Mouse (Mus musculus) liver, postnatal 0 days (tissue): ENCODE results near the gene Acadm. TPM values are rescaled to one million over a fixed set of nuclear protein-coding genes. Genes with fewer than 3 reads are reported as not detected.

Experiments
- ATAC-seq: fragments of 200-750 bp; cut with Nextera tagmentation; 2 replicates; pipeline ENCODE4 v1.8.0; 2017; ENCODE audit warnings: mild to moderate bottlenecking, moderate library complexity
- DNase-seq: peaks from one replicate; pipeline ENCODE4 v3.0.0-alpha.2; 2016
- H3K27ac ChIP-seq: fragments of 300-500 bp; sonication (generic); 2 replicates; pipeline ENCODE4 v1.5.1; 2014; ENCODE audit warnings: antibody characterized with exemption, moderate library complexity, mild to moderate bottlenecking, low read depth
- H3K27me3 ChIP-seq: fragments of 300-500 bp; sonication (generic); 2 replicates; pipeline ENCODE4 v1.6.1; 2014; ENCODE audit warnings: low read length, control low read depth, mixed read lengths; ENCODE audit not compliant: insufficient read depth
- H3K36me3 ChIP-seq: fragments of 300-500 bp; sonication (generic); replicated peaks from 2 replicates; pipeline ENCODE4 v1.6.1; 2014; ENCODE audit warnings: mild to moderate bottlenecking, control low read depth, low read length, moderate library complexity, mixed read lengths; ENCODE audit not compliant: insufficient read depth
- H3K4me1 ChIP-seq: fragments of 300-500 bp; sonication (generic); 2 replicates; pipeline ENCODE4 v1.6.1; 2014; ENCODE audit warnings: antibody characterized with exemption, mild to moderate bottlenecking, control low read depth; ENCODE audit not compliant: insufficient read depth
- H3K4me2 ChIP-seq: fragments of 300-500 bp; sonication (generic); 2 replicates; pipeline ENCODE4 v1.6.1; 2014; ENCODE audit warnings: low read depth, mild to moderate bottlenecking, low read length, moderate library complexity, mixed read lengths
- H3K4me3 ChIP-seq: fragments of 300-500 bp; sonication (generic); 2 replicates; pipeline ENCODE4 v1.5.1; 2014; ENCODE audit warnings: low read depth, low read length
- H3K9ac ChIP-seq: fragments of 300-500 bp; sonication (generic); replicated peaks from 2 replicates; pipeline ENCODE4 v1.6.1; 2014; ENCODE audit warnings: mild to moderate bottlenecking, moderate library complexity
- H3K9me3 ChIP-seq: fragments of 300-500 bp; sonication (generic); 2 replicates; pipeline ENCODE4 v1.6.1; 2016; ENCODE audit warnings: mild to moderate bottlenecking, control low read depth, low read length, mixed read lengths
- CTCF ChIP-seq: sonication (generic); IDR thresholded peaks from 2 replicates; pipeline ENCODE4 v1.5.1; 2016; ENCODE audit warnings: antibody characterized with exemption, low read depth
- EP300 ChIP-seq: IDR thresholded peaks from 2 replicates; pipeline ENCODE4 v1.6.1; 2016; ENCODE audit warnings: antibody characterized with exemption, low read depth, mild to moderate bottlenecking
- whole genome bisulfite sequencing: fragments of 180-500 bp; shearing (Covaris S2); extraction: QIAGEN DNeasy Blood & Tissue Kit; methylation state at CpG from one replicate; pipeline ENCODE4 v1.1.7; 2014; ENCODE audit not compliant: insufficient replicate concordance; 5-methylcytosine and 5-hydroxymethylcytosine counted together
- polyA plus RNA-seq: library from polyadenylated mRNA; unstranded; fragments of >200 nt; fragmentation: Nextera tagmentation; extraction: Ambion mirVana; gene quantifications from 2 replicates; pipeline ENCODE4 v1.2.1, GENCODE M21; 2015

The Acadm gene
- polyA plus RNA-seq, 1 experiment from 2014 or later: 271 TPM

DNA sequence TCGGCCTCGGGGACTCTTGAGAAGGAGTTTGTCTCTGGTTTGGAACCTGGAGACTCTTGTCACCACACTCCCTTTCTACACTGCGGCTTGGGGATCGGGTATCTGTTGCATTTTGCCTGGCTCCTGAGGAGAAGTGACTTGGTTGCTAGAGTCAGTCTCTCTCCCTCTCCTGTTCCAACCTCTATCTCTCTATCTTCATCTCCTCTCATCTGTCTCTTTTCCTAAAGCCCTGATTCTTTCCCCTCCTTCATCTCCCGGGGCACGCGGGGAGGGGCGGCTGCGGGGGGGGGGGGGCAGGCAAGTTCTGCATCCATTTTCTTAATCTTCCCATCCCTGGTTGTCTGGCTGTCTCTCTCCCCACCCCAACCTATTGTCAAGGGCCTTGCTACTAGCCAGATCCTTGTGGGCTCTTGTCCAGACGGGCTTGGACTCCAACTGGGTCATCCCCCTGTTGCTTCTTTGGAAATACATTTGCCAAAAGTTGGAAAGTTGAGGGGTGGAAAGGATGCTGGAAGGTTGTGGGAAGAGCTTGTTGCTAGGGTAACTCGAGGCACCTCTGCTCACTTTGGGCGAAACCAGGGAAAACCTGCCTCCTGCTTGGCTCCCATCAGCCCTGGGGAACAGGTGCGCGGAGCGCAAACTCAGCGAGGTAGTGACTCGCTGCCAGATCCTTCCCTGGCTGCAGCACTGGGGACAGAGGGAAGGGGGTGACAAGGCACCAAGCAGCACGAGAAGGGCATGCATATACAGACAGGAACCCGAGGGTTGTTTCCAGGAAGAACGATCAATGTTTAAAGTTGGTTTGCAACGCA, 29.7 kb upstream of the Acadm start:
- WGBS: 10% methylated on average over 21 of the region's 21 CpGs
- Histone ChIP-seq H3K4me2 (peak overlapping the region; percentile 62; the same call in 1 of the 2 replicates), H3K9me3 (no peaks in the 10 kb centered on the region), H3K36me3 (no peaks in the 10 kb centered on the region), H3K27me3 (peaks cover 40% of the 10 kb centered on the region), H3K9ac (no peak overlapping the region), H3K4me1 (no peaks in the 10 kb centered on the region; the same call in 1 of the 2 replicates), H3K4me3 (peak overlapping the region; percentile 25; the same call in 1 of the 2 replicates), H3K27ac (no peak overlapping the region)
- no peak for TF ChIP-seq EP300
- DNase-seq (no peak), ATAC-seq (no peak)

DNA sequence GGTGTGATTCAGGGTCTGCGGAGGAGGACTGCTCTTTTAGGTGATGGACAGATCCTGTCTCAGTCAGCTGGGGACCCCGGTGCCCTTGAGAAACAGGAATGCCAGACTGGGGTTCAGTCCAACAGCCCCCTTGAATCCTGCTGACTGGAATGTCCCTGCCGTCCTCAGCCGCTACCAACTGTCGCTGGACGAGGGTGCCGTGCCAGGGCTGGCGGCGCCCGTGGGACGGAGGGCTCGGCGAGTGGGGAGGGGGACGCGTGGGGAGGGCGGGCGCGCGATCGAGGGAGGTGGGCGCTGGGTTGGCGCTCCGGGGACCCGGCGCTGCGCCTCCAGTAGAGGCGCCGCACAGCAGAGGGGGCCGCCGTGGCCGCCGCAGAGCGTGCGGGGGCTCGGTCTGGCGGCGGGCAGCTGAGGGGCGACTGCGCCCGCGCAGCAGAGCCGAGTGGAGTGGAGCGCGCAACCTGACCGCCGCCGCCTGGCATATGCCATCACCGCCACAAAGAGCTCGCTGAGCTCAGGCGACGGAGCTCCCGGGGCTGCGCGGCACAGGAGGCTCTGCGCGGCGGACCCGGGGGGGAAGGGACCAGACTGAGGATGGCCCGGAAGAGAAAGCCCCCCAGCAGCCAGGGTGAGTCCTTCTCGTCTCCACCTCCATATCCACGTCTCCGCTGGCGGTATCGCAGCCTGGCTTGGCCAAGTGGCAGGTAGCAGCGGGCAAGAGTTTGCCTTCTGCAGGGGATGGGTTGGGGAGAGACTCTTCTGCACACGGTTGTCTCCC, 28.9 kb upstream of the Acadm start, which contains the start of gene Slc44a5:
Gene Slc44a5, plus strand, starts transcription at position 266 of the 778 bp plus-strand sequence.
- 2% methylated on average over 59 of the region's 66 CpGs for WGBS
- no peaks in the 10 kb centered on the region; the same call in 1 of the 2 replicates for H3K4me1 ChIP-seq

DNA sequence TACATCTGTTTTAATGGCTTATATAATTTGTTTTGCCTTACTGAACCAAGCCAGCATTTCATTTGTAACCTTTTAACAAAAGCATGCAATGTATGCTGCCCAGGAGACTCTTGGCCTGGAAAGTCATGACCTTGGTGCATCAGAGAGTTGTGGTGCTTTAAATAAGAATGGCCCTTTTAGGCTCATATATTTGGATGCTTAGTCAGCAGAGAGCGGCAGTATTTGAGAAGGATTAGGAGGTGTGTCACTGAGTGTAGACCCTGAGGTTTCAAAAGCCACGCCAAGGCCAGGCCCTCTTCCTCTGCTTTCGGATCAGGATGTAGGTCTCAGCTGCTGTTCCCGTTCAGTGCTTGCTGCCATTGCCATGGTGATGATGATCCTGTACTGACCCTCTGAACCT, 25.0 kb upstream of the Acadm start:
- TF ChIP-seq EP300: no peak
- TF ChIP-seq CTCF: no peak
- Histone ChIP-seq H3K9me3 (no peaks in the 10 kb centered on the region), H3K27ac (no peak overlapping the region), H3K4me2 (no peak overlapping the region), H3K27me3 (peaks cover 22% of the 10 kb centered on the region), H3K4me1 (no peaks in the 10 kb centered on the region; the same call in 1 of the 2 replicates), H3K9ac (no peak overlapping the region), H3K4me3 (no peak overlapping the region), H3K36me3 (no peaks in the 10 kb centered on the region)
- WGBS: 80% methylated on average over 4 of the region's 4 CpGs
- ATAC-seq: no peak
- DNase-seq: no peak

More for the DNA sequence above, 28.9 kb upstream of the Acadm start, which contains the start of gene Slc44a5:
- Histone ChIP-seq H3K27ac (no peak within 1 kb of the TSS), H3K27me3 (peaks cover 40% of the 10 kb centered on the region), H3K4me2 (peak within 1 kb of the TSS; percentile 62), H3K36me3 (no peaks in the 10 kb centered on the region), H3K9me3 (no peaks in the 10 kb centered on the region), H3K4me3 (peak within 1 kb of the TSS; percentile 25; the same call in 1 of the 2 replicates), H3K9ac (no peak within 1 kb of the TSS)
- DNase-seq (no peak), ATAC-seq (no peak)
- TF ChIP-seq CTCF (no peak), EP300 (no peak)

DNA sequence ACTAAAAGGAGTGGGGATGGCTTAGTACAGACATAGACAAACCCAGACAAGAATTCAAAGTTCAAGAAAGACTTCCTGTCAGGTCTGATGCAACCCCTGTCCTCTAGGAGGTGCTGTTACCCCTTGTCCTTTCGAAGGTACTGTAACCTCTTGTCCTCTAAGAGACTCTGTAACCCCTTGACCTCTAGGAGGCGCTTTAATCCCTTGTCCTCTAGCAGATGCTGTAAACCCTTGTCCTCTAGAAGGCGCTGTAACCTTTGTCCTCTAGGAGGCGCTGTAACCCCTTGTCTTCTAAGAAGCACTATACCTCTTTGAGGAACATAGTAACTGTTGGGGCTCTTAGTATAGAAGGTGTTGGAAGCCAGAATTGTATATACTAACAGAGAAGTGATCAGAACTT, 24.1 kb upstream of the Acadm start:
- peak; percentile 59 for DNase-seq
- Histone ChIP-seq H3K9ac (no peak overlapping the region), H3K27me3 (peaks cover 13% of the 10 kb centered on the region), H3K27ac (no peak overlapping the region), H3K9me3 (no peaks in the 10 kb centered on the region), H3K4me1 (no peaks in the 10 kb centered on the region; the same call in 1 of the 2 replicates), H3K4me2 (no peak overlapping the region), H3K4me3 (no peak overlapping the region), H3K36me3 (no peaks in the 10 kb centered on the region)
- ATAC-seq: peak; percentile 64
- WGBS: 55% methylated on average over 4 of the region's 4 CpGs
- TF ChIP-seq CTCF (peak; percentile 84), EP300 (no peak)

DNA sequence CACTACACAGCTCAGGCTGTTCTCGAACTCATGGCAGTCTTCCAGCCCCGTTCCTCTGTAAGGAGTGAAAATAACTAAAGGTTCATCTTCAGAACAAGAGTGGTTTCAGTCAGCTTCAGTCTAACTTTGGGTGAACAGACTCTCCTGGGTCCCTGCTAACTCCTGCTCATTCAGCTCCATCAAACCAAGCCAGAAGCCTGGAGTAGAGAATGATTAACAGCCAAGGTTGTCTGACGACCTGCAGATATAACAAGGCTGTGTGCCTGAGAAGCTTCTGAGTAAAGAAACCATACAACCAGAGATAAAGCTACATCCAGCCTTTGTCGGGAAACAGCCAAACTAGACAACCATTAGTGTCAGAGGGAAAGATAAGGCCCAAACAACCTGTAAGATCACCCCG, 23.0 kb upstream of the Acadm start:
- no peak overlapping the region for H3K9ac ChIP-seq
- peaks cover 2% of the 10 kb centered on the region; the same call in 1 of the 2 replicates for H3K27me3 ChIP-seq
- no peak overlapping the region for H3K4me3 ChIP-seq
- H3K4me2 ChIP-seq: no peak overlapping the region
- H3K36me3 ChIP-seq: no peaks in the 10 kb centered on the region
- WGBS: 46% methylated on average over 5 of the region's 5 CpGs
- H3K9me3 ChIP-seq: no peaks in the 10 kb centered on the region
- no peak for DNase-seq
- no peak for TF ChIP-seq EP300
- TF ChIP-seq CTCF: no peak
- ATAC-seq: no peak
- H3K27ac ChIP-seq: no peak overlapping the region
- no peaks in the 10 kb centered on the region for H3K4me1 ChIP-seq
